8 mouse cellular contexts compared by ENCODE assay signal in the genomic region with DNA sequence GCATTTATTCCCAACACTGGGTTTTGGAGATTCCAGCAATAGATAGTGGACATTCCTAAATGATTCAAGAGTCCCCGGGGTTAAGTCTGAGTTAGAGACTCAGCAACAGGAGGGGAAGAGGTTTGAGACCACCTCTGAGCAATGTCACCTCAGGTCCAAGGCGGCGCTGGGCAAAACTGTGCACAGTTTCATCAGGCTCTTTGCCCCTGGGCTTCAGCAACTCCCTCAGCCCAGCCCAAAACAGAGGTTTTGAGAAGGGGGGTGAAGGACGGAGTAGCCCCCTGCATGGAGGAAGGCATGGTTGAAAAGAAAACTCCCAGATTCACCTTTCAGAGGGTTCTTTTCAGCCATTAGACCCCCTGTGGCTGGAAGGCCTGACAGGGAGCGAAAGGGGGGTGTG. TPM values are rescaled to one million over a fixed set of nuclear protein-coding genes. Genes with fewer than 3 reads are reported as not detected.
DNase-seq lines count a peak whose midpoint lies in the region; ATAC-seq and TF ChIP-seq lines count a peak whose summit lies in the region.

No protein-coding gene starts in this region.

- no peak for TF ChIP-seq CTCF in gastrocnemius, adult 2 months (IDR thresholded peaks at IDR 0.05)
- TF ChIP-seq CTCF in C2C12 (IDR thresholded peaks at IDR 0.05; ENCODE audit: control insufficient read depth, insufficient read depth, insufficient read length) = no peak
- TF ChIP-seq CTCF in liver, embryonic 14.5 days (IDR thresholded peaks at IDR 0.05; ENCODE audit: low read depth) = no peak

- no peak overlapping the region; the same call in 1 of the 2 replicates for H3K27ac ChIP-seq in gastrocnemius, adult 2 months
- no peak overlapping the region for H3K27ac ChIP-seq in forebrain, embryonic 15.5 days (replicated peaks)
- peak overlapping the region; percentile 96 for H3K27ac ChIP-seq in liver, embryonic 14.5 days

- peak overlapping the region; percentile 80 for H3K4me2 ChIP-seq in forebrain, embryonic 15.5 days (replicated peaks)
- peak overlapping the region; percentile 95 for H3K4me2 ChIP-seq in liver, embryonic 14.5 days (ENCODE audit: low read depth)

- H3K4me3 ChIP-seq in gastrocnemius, adult 2 months = peak overlapping the region; percentile 73
- peak overlapping the region; percentile 55 for H3K4me3 ChIP-seq in C2C12 (ENCODE audit: insufficient read depth, poor library complexity, severe bottlenecking)
- peak overlapping the region; percentile 55 for H3K4me3 ChIP-seq in forebrain, embryonic 15.5 days
- peak overlapping the region; percentile 66 to 93 for H3K4me3 ChIP-seq in liver, embryonic 14.5 days (ENCODE audit: insufficient read depth in 1 of 2, low read depth in 2 of 2, low read length in 2 of 2)

- peak overlapping the region; percentile 60; the same call in 1 of the 2 replicates for H3K9ac ChIP-seq in forebrain, embryonic 15.5 days (replicated peaks)
- peak overlapping the region; percentile 100 for H3K9ac ChIP-seq in liver, embryonic 14.5 days (replicated peaks)

- H3K79me2 ChIP-seq in C2C12 (ENCODE audit: control insufficient read depth, insufficient read depth) = no peaks in the 10 kb centered on the region

- H3ac ChIP-seq in C2C12 (ENCODE audit: control insufficient read depth, insufficient read length, low read depth) = no peak overlapping the region

- H3K9me3 ChIP-seq in forebrain, embryonic 15.5 days = no peaks in the 10 kb centered on the region
- no peaks in the 10 kb centered on the region for H3K9me3 ChIP-seq in liver, embryonic 14.5 days (ENCODE audit: control insufficient read depth, low read length)

- 67% methylated on average over 5 of the region's 5 CpGs for WGBS in forebrain, embryonic 15.5 days
- 42% methylated on average over 5 of the region's 5 CpGs for WGBS in liver, embryonic 14.5 days (ENCODE audit: insufficient replicate concordance)

- peaks cover 25% of the 10 kb centered on the region for H3K4me1 ChIP-seq in forebrain, embryonic 15.5 days
- peaks cover 8 to 13% of the 10 kb centered on the region in 2 experiments; a peak in 3 of 4 replicates for H3K4me1 ChIP-seq in liver, embryonic 14.5 days (replicated peaks; ENCODE audit: control insufficient read depth in 2 of 2, insufficient read depth in 2 of 2, low read length in 1 of 2)

- no peak for TF ChIP-seq EP300 in liver, embryonic 14.5 days (IDR thresholded peaks at IDR 0.05; ENCODE audit: low read depth)

- H3K36me3 ChIP-seq in C2C12 (ENCODE audit: control insufficient read depth, insufficient read depth) = peaks cover 40% of the 10 kb centered on the region
- peaks cover 52% of the 10 kb centered on the region for H3K36me3 ChIP-seq in forebrain, embryonic 15.5 days
- H3K36me3 ChIP-seq in liver, embryonic 14.5 days (replicated peaks; ENCODE audit: control insufficient read depth, insufficient read depth, low read depth) = peaks cover 68% of the 10 kb centered on the region

- intact Hi-C loops in gastrocnemius, adult 2 months (cut with DNase I) = loop anchor here (10.0 kb wide), 1 partner anchor 165 kb away; the partner anchor contains the start of gene Cfap126
- intact Hi-C loops in gastrocnemius, postnatal 36 days (cut with DNase I) = loop anchor here (10.0 kb wide), 1 partner anchor 165 kb away; the partner anchor contains the start of gene Cfap126

- no peaks in the 10 kb centered on the region for H3K79me3 ChIP-seq in C2C12 (ENCODE audit: low read depth)

- H3K27me3 ChIP-seq in C2C12 (ENCODE audit: control insufficient read depth, insufficient read depth, insufficient read length) = no peaks in the 10 kb centered on the region
- no peaks in the 10 kb centered on the region for H3K27me3 ChIP-seq in forebrain, embryonic 15.5 days
- no peaks in the 10 kb centered on the region for H3K27me3 ChIP-seq in liver, embryonic 14.5 days (ENCODE audit: control insufficient read depth, insufficient read depth, low read length)

- no peak for ATAC-seq in forebrain, embryonic 15.5 days (replicated peaks)
- no peak for ATAC-seq in liver, embryonic 14.5 days (ENCODE audit: insufficient read depth)

- no peak for DNase-seq in gastrocnemius, adult 2 months
- DNase-seq in gastrocnemius, postnatal 10 days = no peak
- DNase-seq in liver, embryonic 14.5 days (ENCODE audit: low read depth in 3 of 3, low spot score in 3 of 3) = no peak
- DNase-seq in ovary, postnatal 36 days (ENCODE audit: low spot score) = no peak
- DNase-seq in ovary, postnatal 14 days (ENCODE audit: low spot score) = no peak
- DNase-seq in gastrocnemius, postnatal 36 days = no peak

TF ChIP-seq in C2C12, 6 proteins besides CTCF, POLR2A, EP300 and RAD21:
- no peak for TF ChIP-seq MYOG (IDR thresholded peaks at IDR 0.05; ENCODE audit: control insufficient read depth, extremely low read depth, insufficient read length)
TF ChIP-seq in C2C12: peak in this region for 0.

RNA-seq across cellular contexts. Expression of gene Ppox, which starts 1.3 kb away (rescaled TPM):
- 1 to 10 TPM; 7.9 to 8.6 TPM for total RNA-seq in gastrocnemius, adult 2 months (2021)
- 10 to 100 TPM; 11.6 to 15.1 TPM for total RNA-seq in gastrocnemius, postnatal 10 days (2021)
- polyA plus RNA-seq in C2C12 (2012; fragmentation: generic; extraction: Trizol) = 9.0 TPM
- 46.5 and 53.1 TPM in 2 replicates for polyA plus RNA-seq in forebrain, embryonic 15.5 days (2015; fragmentation: Nextera tagmentation; extraction: Ambion mirVana)
- polyA plus RNA-seq in liver, embryonic 14.5 days (2012; rRNA removed) = 161 and 178 TPM in 2 replicates
- 170 and 191 TPM in 2 replicates for polyA plus RNA-seq in liver, embryonic 14.5 days (2014; fragmentation: Nextera tagmentation; extraction: Ambion mirVana)
- 1 to 10 TPM; 8.7 TPM for total RNA-seq in gastrocnemius, postnatal 36 days (2021)

RNA-seq across cellular contexts. Expression of gene Usp21, which starts 8.1 kb away (rescaled TPM):
- total RNA-seq in gastrocnemius, adult 2 months (2021) = 10 to 100 TPM; 15.8 to 18.7 TPM
- 10 to 100 TPM; 15.3 to 19.7 TPM for total RNA-seq in gastrocnemius, postnatal 10 days (2021)
- 20.6 TPM for polyA plus RNA-seq in C2C12 (2012; fragmentation: generic; extraction: Trizol)
- polyA plus RNA-seq in forebrain, embryonic 15.5 days (2015; fragmentation: Nextera tagmentation; extraction: Ambion mirVana) = 132 and 135 TPM in 2 replicates
- polyA plus RNA-seq in liver, embryonic 14.5 days (2012; rRNA removed) = 17.1 and 18.0 TPM in 2 replicates
- 17.4 and 21.6 TPM in 2 replicates for polyA plus RNA-seq in liver, embryonic 14.5 days (2014; fragmentation: Nextera tagmentation; extraction: Ambion mirVana)
- 10 to 100 TPM; 13.5 to 13.8 TPM for total RNA-seq in gastrocnemius, postnatal 36 days (2021)

RNA-seq across cellular contexts. Expression of gene B4galt3, which starts 9.6 kb away (rescaled TPM):
- total RNA-seq in gastrocnemius, adult 2 months (2021) = 10 to 100 TPM; 12.1 to 12.5 TPM
- 10 to 100 TPM; 11.0 to 17.6 TPM for total RNA-seq in gastrocnemius, postnatal 10 days (2021)
- 17.4 TPM for polyA plus RNA-seq in C2C12 (2012; fragmentation: generic; extraction: Trizol)
- 107 and 111 TPM in 2 replicates for polyA plus RNA-seq in forebrain, embryonic 15.5 days (2015; fragmentation: Nextera tagmentation; extraction: Ambion mirVana)
- 14.5 and 14.7 TPM in 2 replicates for polyA plus RNA-seq in liver, embryonic 14.5 days (2012; rRNA removed)
- polyA plus RNA-seq in liver, embryonic 14.5 days (2014; fragmentation: Nextera tagmentation; extraction: Ambion mirVana) = 12.7 and 17.3 TPM in 2 replicates
- total RNA-seq in gastrocnemius, postnatal 36 days (2021) = 10 to 100 TPM in 1 of 2 experiments, 1 to 10 TPM in 1; 9.6 to 10.5 TPM

RNA-seq across cellular contexts. Expression of gene Ufc1, which starts 15.1 kb away (rescaled TPM):
- total RNA-seq in gastrocnemius, adult 2 months (2021) = 10 to 100 TPM; 84.3 to 93.2 TPM
- 10 to 100 TPM; 81.8 to 87.9 TPM for total RNA-seq in gastrocnemius, postnatal 10 days (2021)
- polyA plus RNA-seq in C2C12 (2012; fragmentation: generic; extraction: Trizol) = 100 TPM
- polyA plus RNA-seq in forebrain, embryonic 15.5 days (2015; fragmentation: Nextera tagmentation; extraction: Ambion mirVana) = 105 and 110 TPM in 2 replicates
- polyA plus RNA-seq in liver, embryonic 14.5 days (2012; rRNA removed) = 14.5 and 23.3 TPM in 2 replicates
- polyA plus RNA-seq in liver, embryonic 14.5 days (2014; fragmentation: Nextera tagmentation; extraction: Ambion mirVana) = 45.8 and 51.6 TPM in 2 replicates
- total RNA-seq in gastrocnemius, postnatal 36 days (2021) = 10 to 100 TPM; 80.9 to 82.2 TPM

RNA-seq across cellular contexts. Expression of gene Ndufs2, which starts 28.5 kb away (rescaled TPM):
- total RNA-seq in gastrocnemius, adult 2 months (2021) = 1,000 to 10,000 TPM; 1,014 to 1,063 TPM
- 100 to 1,000 TPM; 468 to 578 TPM for total RNA-seq in gastrocnemius, postnatal 10 days (2021)
- polyA plus RNA-seq in C2C12 (2012; fragmentation: generic; extraction: Trizol) = 227 TPM
- 215 and 221 TPM in 2 replicates for polyA plus RNA-seq in forebrain, embryonic 15.5 days (2015; fragmentation: Nextera tagmentation; extraction: Ambion mirVana)
- 53.6 and 72.4 TPM in 2 replicates for polyA plus RNA-seq in liver, embryonic 14.5 days (2012; rRNA removed)
- 136 TPM in 2 replicates for polyA plus RNA-seq in liver, embryonic 14.5 days (2014; fragmentation: Nextera tagmentation; extraction: Ambion mirVana)
- total RNA-seq in gastrocnemius, postnatal 36 days (2021) = 100 to 1,000 TPM; 874 to 989 TPM
